Mouse (Mus musculus) liver, postnatal 0 days (tissue): ENCODE results near the gene Ski.

ENCODE experiments used
- CTCF ChIP-seq: sonication (generic); IDR thresholded peaks from 2 replicates; pipeline ENCODE4 v1.5.1; 2016; ENCODE audit warnings: antibody characterized with exemption, low read depth
- EP300 ChIP-seq: IDR thresholded peaks from 2 replicates; pipeline ENCODE4 v1.6.1; 2016; ENCODE audit warnings: antibody characterized with exemption, low read depth, mild to moderate bottlenecking

DNA sequence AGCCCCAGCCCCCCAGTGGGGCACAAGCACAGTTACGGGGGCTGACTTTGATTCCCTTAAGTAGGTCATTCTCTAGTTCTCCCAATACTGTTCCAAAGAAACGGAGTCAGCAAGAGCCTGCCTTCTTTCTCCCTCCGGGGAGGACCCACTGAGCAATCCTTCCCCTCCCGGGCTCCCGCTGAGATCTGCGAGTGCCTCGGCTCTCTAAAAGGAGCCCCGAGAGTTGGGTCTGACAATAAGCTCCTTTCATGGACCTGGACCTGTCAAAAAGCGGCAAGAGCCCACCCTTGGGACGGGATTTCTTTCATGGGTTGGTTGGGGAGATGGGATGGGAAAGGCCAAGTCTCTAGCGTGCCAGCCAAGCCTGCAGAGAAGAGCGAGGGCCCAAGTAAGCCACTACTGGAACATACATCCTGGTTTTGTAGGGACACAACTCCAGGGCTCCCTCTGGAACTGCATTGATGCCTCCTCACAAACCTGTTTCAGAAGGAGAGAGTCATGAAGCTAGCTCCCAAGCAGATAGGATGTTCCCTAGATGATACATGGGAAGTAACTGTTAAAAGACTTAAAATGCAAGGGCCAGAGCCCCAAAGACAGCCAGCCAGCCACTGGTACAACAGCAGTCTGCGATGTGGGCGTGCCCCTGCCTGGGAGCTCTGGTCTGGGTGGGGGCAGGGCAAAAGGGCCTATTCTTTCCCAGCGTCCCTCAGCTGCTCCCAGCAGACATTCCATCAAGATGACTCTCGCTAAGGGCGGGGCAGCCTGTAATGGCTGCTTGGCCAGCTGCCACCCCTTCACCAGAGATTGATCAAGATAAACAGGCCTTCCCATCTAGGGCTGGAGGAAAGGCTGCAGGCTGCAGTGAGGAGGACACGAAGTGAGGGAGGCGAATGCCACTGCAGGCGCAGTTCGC, 49.2 kb downstream of the Ski start:
- no peak for TF ChIP-seq CTCF
- TF ChIP-seq EP300, result no peak
